Mouse (Mus musculus) intestine, postnatal 0 days (tissue): ENCODE results near the gene Ccdc103. TPM values are rescaled to one million over a fixed set of nuclear protein-coding genes. Genes with fewer than 3 reads are reported as not detected.

Source experiments
- ATAC-seq: fragments of 200-750 bp; cut with Nextera tagmentation; 2 replicates; pipeline ENCODE4 v1.8.0; 2017; ENCODE audit warnings: mild to moderate bottlenecking, moderate TSS enrichment, moderate library complexity
- H3K27ac ChIP-seq: fragments of 300-500 bp; sonication (generic); 2 replicates; pipeline ENCODE4 v1.5.1; 2014; ENCODE audit warnings: mild to moderate bottlenecking, low read depth, low read length, moderate library complexity
- H3K27me3 ChIP-seq: fragments of 300-500 bp; sonication (generic); replicated peaks from 2 replicates; pipeline ENCODE4 v1.6.1; 2014; ENCODE audit warnings: low read length, mixed read lengths; ENCODE audit not compliant: control insufficient read depth, insufficient read depth
- H3K36me3 ChIP-seq: fragments of 300-500 bp; sonication (generic); 2 replicates; pipeline ENCODE4 v1.6.1; 2014; ENCODE audit warnings: mild to moderate bottlenecking, moderate library complexity; ENCODE audit not compliant: control insufficient read depth, insufficient read depth
- H3K4me1 ChIP-seq: fragments of 300-500 bp; sonication (generic); replicated peaks from 2 replicates; pipeline ENCODE4 v1.6.1; 2014; ENCODE audit warnings: antibody characterized with exemption, low read length, mixed read lengths; ENCODE audit not compliant: control insufficient read depth, insufficient read depth
- H3K4me2 ChIP-seq: fragments of 300-500 bp; sonication (generic); replicated peaks from 2 replicates; pipeline ENCODE4 v1.6.1; 2014; ENCODE audit warnings: low read depth, mild to moderate bottlenecking, moderate library complexity
- H3K4me3 ChIP-seq: fragments of 300-500 bp; sonication (generic); 2 replicates; pipeline ENCODE4 v1.5.1; 2014; ENCODE audit warnings: low read depth, low read length
- H3K9ac ChIP-seq: fragments of 300-500 bp; sonication (generic); 2 replicates; pipeline ENCODE4 v1.6.1; 2014; ENCODE audit warnings: mild to moderate bottlenecking, low read depth, low read length
- H3K9me3 ChIP-seq: fragments of 300-500 bp; sonication (generic); 2 replicates; pipeline ENCODE4 v1.6.1; 2016; ENCODE audit warnings: mixed run types; ENCODE audit not compliant: control insufficient read depth
- CTCF ChIP-seq: sonication (generic); IDR thresholded peaks from 2 replicates; pipeline ENCODE4 v1.5.1; 2016; ENCODE audit warnings: low read depth, mild to moderate bottlenecking, control low read depth, antibody characterized with exemption, moderate library complexity
- WGBS: fragments of 180-500 bp; shearing (Covaris S2); extraction: QIAGEN DNeasy Blood & Tissue Kit; methylation state at CpG from one replicate; pipeline ENCODE4 v1.1.7; 2014; 5-methylcytosine and 5-hydroxymethylcytosine counted together
- polyA plus RNA-seq: library from polyadenylated mRNA; unstranded; fragments of >200 nt; fragmentation: Nextera tagmentation; extraction: Ambion mirVana; gene quantifications from 2 replicates; pipeline ENCODE4 v1.2.1, GENCODE M21; 2015

Gene Ccdc103
- polyA plus RNA-seq, 1 experiment from 2014 or later, result 0.20 TPM

- H3K4me2 ChIP-seq, result no peak overlapping the region
- TF ChIP-seq CTCF, result no peak
- H3K36me3 ChIP-seq, result no peaks in the 10 kb centered on the region
- no peak overlapping the region for H3K4me3 ChIP-seq
- H3K27ac ChIP-seq, result no peak overlapping the region
- no peaks in the 10 kb centered on the region for H3K4me1 ChIP-seq
- no peak for ATAC-seq
- H3K27me3 ChIP-seq, result no peaks in the 10 kb centered on the region
- H3K9ac ChIP-seq, result no peak overlapping the region
- WGBS, result 87% methylated on average over 10 of the region's 10 CpGs
- no peaks in the 10 kb centered on the region for H3K9me3 ChIP-seq
Observed at GRCm38 (mm10) chr11:102930672-102931071, 49.7 kb downstream of the Ccdc103 start.

Other genes with a start within 250 kb of the Ccdc103 start
- gene Meioc, start 217.5 kb upstream of the Ccdc103 start, polyA plus RNA-seq, result 0.09 and 0.14 TPM in 2 replicates
- gene Ccdc43, start 183.4 kb upstream of the Ccdc103 start, polyA plus RNA-seq, result 16.2 and 17.1 TPM in 2 replicates
- gene Adam11, start 119.8 kb upstream of the Ccdc103 start, polyA plus RNA-seq, result 0.80 and 1.3 TPM in 2 replicates
- gene Gjc1, start 61.5 kb upstream of the Ccdc103 start, polyA plus RNA-seq, result 16.1 and 18.8 TPM in 2 replicates
- 0.22 and 0.52 TPM in 2 replicates for gene Higd1b, start 45.4 kb upstream of the Ccdc103 start, polyA plus RNA-seq
- 50.9 and 56.0 TPM in 2 replicates for gene Eftud2, start 219 bp upstream of the Ccdc103 start, polyA plus RNA-seq
- not detected in 2 replicates for gene Fam187a, start 4.0 kb downstream of the Ccdc103 start, polyA plus RNA-seq
- 0.14 and 0.17 TPM in 2 replicates for gene Gfap, start 19.7 kb downstream of the Ccdc103 start, polyA plus RNA-seq
- 0.88 and 1.1 TPM in 2 replicates for gene Kif18b, start 43.9 kb downstream of the Ccdc103 start, polyA plus RNA-seq
- gene C1ql1, start 65.5 kb downstream of the Ccdc103 start, polyA plus RNA-seq, result 0.85 and 1.1 TPM in 2 replicates
- 58.4 and 63.1 TPM in 2 replicates for gene Nmt1, start 147.0 kb downstream of the Ccdc103 start, polyA plus RNA-seq
- 40.4 and 45.9 TPM in 2 replicates for gene Dcakd, start 147.1 kb downstream of the Ccdc103 start, polyA plus RNA-seq
- gene Plcd3, start 220.5 kb downstream of the Ccdc103 start, polyA plus RNA-seq, result 1.0 and 1.5 TPM in 2 replicates
- gene Acbd4, start 220.5 kb downstream of the Ccdc103 start, polyA plus RNA-seq, result 74.7 and 75.9 TPM in 2 replicates
- 4.6 and 6.0 TPM in 2 replicates for gene Hexim1, start 235.0 kb downstream of the Ccdc103 start, polyA plus RNA-seq